Mouse (Mus musculus) lung, embryonic 16.5 days (tissue): ENCODE data around the gene Evi5l. TPM values are rescaled to one million over a fixed set of nuclear protein-coding genes. Genes with fewer than 3 reads are reported as not detected.
A peak's percentile ranks its signal among the peaks of the same experiment; 100 is the strongest.

Experiments used
- ATAC-seq: fragments of 200-750 bp; cut with Nextera tagmentation; 2 replicates; pipeline ENCODE4 v1.8.0; 2017; ENCODE audit warnings: low read depth, mild to moderate bottlenecking, moderate library complexity
- H3K27ac ChIP-seq: fragments of 300-500 bp; sonication (generic); 2 replicates; pipeline ENCODE4 v1.5.1; 2014; ENCODE audit warnings: mild to moderate bottlenecking, control low read depth, low read length
- H3K27me3 ChIP-seq: fragments of 300-500 bp; sonication (generic); 2 replicates; pipeline ENCODE4 v1.6.1; 2014; ENCODE audit warnings: low read depth, low read length, mixed read lengths; ENCODE audit not compliant: control insufficient read depth, insufficient read depth
- H3K36me3 ChIP-seq: fragments of 300-500 bp; sonication (generic); 2 replicates; pipeline ENCODE4 v1.6.1; 2014; ENCODE audit warnings: low read length; ENCODE audit not compliant: control insufficient read depth, insufficient read depth
- H3K4me1 ChIP-seq: fragments of 300-500 bp; sonication (generic); replicated peaks from 2 replicates; pipeline ENCODE4 v1.6.1; 2014; ENCODE audit warnings: low read length, mixed read lengths; ENCODE audit not compliant: control insufficient read depth, insufficient read depth
- H3K4me2 ChIP-seq: fragments of 300-500 bp; sonication (generic); 2 replicates; pipeline ENCODE4 v1.6.1; 2014; ENCODE audit warnings: low read depth, low read length, control low read depth
- H3K4me3 ChIP-seq: fragments of 300-500 bp; sonication (generic); 2 replicates; pipeline ENCODE4 v1.5.1; 2014; ENCODE audit warnings: mild to moderate bottlenecking, low read length, control low read depth
- H3K9ac ChIP-seq: fragments of 300-500 bp; sonication (generic); 2 replicates; pipeline ENCODE4 v1.6.1; 2014; ENCODE audit warnings: low read length, control low read depth
- H3K9me3 ChIP-seq: fragments of 300-500 bp; sonication (generic); 2 replicates; pipeline ENCODE4 v1.6.1; 2016; ENCODE audit warnings: low read length; ENCODE audit not compliant: control insufficient read depth
- WGBS: fragments of 180-500 bp; shearing (Covaris S2); extraction: QIAGEN DNeasy Blood & Tissue Kit; methylation state at CpG from one replicate; pipeline ENCODE4 v1.1.7; 2014; 5-methylcytosine and 5-hydroxymethylcytosine counted together
- polyA plus RNA-seq: library from polyadenylated mRNA; unstranded; fragments of >200 nt; fragmentation: Nextera tagmentation; extraction: Ambion mirVana; gene quantifications from 2 replicates; pipeline ENCODE4 v1.2.1, GENCODE M21; 2015

Gene Evi5l
- 24.1 and 24.5 TPM in 2 replicates for polyA plus RNA-seq

DNA sequence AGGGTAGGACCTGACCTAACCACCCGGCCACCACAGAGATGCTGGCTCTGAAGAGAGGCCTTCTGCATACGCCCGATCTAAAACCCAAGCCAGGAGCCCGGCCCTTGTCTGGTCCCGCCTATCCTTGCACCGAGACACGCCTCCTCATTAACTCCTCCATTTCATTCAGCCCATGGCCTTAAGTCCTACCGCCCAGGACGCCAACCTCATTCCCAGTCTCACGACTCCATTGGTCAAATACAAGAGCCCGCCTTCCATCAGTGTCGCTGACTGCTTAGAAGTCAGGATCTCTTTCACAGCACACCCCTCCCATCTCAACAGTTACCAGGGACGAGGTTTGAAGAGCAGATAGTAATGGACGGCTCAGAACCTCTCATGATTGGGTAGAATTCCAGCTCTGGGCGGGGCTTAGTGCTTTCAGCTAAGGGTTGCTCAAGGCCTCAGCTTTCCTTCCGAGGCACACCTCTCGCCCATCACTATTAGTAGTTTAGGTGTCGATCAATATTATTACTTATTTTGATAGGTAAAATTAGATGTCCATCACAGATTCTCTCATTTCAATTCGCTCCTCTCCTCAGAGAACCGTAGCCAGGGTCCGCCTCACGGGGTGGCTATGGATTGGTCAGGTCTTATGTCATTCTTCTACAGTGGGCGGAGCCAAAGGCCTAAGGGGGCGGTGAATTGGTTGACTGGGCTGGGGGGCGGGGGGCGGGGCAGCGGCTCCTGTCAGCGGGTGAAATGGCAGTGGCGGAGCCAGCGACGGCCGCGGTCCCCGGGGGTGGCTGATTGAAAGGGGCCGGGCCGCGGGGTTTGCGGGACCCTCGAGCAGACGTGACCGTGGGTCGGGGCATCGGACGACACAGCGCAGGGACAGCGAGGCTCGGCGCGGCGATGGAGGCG lies at the start of gene Evi5l:
Gene Evi5l, plus strand, starts transcription at position 716 of the 900 bp plus-strand sequence.
- peaks cover 8% of the 10 kb centered on the region; the same call in 1 of the 2 replicates for H3K4me1 ChIP-seq
- peak within 1 kb of the TSS; percentile 82 for H3K4me2 ChIP-seq
- H3K36me3 ChIP-seq, result no peaks in the 10 kb centered on the region
- 0 out of 2 replicates have a peak within 1 kb of the TSS, but pooled peaks have one; percentile 28 for H3K27ac ChIP-seq
- no peaks in the 10 kb centered on the region for H3K27me3 ChIP-seq
- H3K9me3 ChIP-seq, result no peaks in the 10 kb centered on the region
- H3K9ac ChIP-seq, result peak within 1 kb of the TSS; percentile 92
- WGBS, result 1% methylated on average over 43 of the region's 51 CpGs
- peak within 1 kb of the TSS; percentile 83 for H3K4me3 ChIP-seq
- ATAC-seq, result peak; percentile 98

DNA sequence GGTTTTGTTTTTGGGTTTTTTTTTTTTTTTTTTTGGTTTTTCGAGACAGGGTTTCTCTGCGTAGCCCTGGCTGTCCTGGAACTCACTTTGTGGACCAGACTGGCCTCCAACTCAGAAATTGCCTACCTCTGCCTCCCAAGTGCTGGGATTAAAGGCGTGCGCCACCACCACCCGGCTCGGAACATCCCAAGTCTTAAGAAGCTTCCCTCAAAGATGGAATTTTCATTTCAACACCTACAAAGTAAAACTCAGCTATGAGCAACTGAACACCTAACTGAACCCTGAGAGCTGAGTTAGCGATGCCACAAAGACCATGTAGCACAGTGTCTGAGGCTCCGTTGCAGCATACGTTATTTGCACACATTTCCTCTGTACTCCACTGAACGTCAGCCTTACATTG lies 32.6 kb upstream of the Evi5l start, which contains the start of gene Cd209g:
Gene Cd209g, plus strand, starts transcription at position 301 of the 400 bp plus-strand sequence.
- no peak within 1 kb of the TSS for H3K27ac ChIP-seq
- WGBS, result 91% methylated on average over 10 of the region's 10 CpGs

DNA sequence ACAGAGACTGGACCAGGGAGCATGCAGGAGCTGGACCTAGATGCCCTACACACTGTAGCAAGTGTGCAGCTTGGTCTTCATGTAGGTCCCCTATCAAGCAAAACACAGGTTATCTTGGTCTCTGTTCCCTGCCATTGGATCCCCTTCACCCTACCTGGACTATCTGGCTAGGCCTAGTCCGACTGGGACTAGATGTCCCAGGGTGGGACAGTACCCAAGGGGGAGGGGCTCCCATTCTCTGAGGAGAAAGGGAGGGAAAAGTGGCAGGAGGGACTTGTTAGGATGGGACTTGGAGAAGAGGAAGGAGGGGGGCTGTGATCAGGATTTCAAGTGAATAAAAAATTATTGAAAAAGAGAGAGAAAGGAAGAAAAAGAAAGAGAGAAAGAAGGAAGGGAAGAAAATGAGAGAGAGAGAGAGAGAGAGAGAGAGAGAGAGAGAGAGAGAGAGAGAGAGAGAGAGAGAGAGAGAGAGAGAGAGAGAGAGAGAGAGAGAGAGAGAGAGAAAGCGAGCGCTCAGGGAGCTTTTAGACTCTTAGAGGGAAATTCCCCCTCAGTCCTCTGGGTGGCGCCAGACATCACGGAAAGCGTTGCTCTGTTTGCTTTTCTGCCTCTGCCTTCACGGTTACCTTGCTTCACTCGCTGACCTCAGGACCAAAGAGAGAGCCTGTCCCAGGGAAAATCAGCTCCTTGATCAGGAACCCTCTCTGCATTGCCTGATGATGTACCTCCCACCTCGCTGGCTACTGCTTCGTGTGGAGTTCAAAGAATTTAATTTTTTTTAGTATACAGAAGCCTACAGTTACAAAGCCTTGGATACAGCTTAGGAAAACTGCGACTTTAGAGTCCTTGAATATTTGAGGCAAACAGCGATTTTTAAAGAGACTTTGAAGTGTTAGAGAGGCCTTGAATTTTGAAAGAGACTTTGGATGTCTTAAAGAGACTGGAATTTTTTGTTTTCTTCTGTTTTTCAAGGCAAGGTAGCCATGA lies 26.4 kb upstream of the Evi5l start:
- peak; percentile 52; the same call in 1 of the 2 replicates for ATAC-seq
- Histone ChIP-seq H3K4me3 (no peak overlapping the region), H3K27me3 (no peaks in the 10 kb centered on the region), H3K4me1 (no peaks in the 10 kb centered on the region), H3K27ac (no peak overlapping the region), H3K9ac (no peak overlapping the region), H3K9me3 (no peaks in the 10 kb centered on the region), H3K4me2 (no peak overlapping the region), H3K36me3 (no peaks in the 10 kb centered on the region)
- 5% methylated on average over 12 of the region's 12 CpGs for WGBS

More for the DNA sequence above, 32.6 kb upstream of the Evi5l start, which contains the start of gene Cd209g:
- Histone ChIP-seq H3K9ac (no peak within 1 kb of the TSS), H3K4me1 (no peaks in the 10 kb centered on the region), H3K27me3 (no peaks in the 10 kb centered on the region), H3K4me3 (no peak within 1 kb of the TSS), H3K36me3 (no peaks in the 10 kb centered on the region), H3K9me3 (no peaks in the 10 kb centered on the region), H3K4me2 (no peak within 1 kb of the TSS)
- ATAC-seq, result no peak

DNA sequence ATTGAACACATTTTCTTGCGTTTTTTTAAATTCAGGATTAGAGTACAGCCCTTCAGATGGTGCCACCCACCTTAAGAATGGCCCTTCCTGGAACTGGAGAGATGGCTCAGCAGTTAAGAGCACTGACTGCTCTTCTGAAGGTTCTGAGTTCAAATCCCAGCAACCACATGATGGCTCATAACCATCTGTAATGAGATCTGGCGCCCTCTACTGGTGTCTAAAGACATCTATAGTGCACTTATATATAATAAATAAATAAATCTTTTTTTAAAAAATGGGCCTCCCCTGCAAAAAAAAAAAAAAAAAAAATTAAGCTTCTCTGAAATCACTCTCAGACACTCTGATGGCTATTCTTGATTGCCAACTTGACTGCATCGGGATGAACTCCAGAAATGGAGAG lies 24.6 kb upstream of the Evi5l start:
- H3K4me2 ChIP-seq, result no peak overlapping the region
- H3K36me3 ChIP-seq, result no peaks in the 10 kb centered on the region
- no peak overlapping the region for H3K4me3 ChIP-seq
- WGBS, result 61% methylated on average over 3 of the region's 3 CpGs
- H3K4me1 ChIP-seq, result no peaks in the 10 kb centered on the region
- no peak overlapping the region for H3K27ac ChIP-seq
- ATAC-seq, result no peak
- no peaks in the 10 kb centered on the region for H3K9me3 ChIP-seq
- no peaks in the 10 kb centered on the region for H3K27me3 ChIP-seq
- no peak overlapping the region for H3K9ac ChIP-seq

DNA sequence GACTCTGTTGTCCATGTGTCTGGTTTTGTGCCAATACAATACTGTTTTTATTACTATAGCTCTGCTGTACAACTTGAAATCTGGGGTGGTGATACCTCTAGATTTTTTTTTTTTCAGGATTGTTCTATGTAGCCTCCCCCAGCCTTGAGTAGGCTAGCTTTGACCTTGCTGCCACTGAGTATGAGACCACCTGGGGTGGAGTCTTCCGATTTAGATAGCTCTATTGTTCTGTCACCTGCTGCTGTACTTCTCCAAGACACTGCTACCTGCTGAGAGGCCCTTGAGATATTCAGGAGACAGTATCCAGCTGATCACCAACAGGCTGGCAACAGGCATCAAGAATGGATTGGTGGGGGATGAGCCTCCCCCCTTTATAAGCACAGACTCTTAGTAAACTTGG lies 19.1 kb upstream of the Evi5l start:
- Histone ChIP-seq H3K27ac (no peak overlapping the region), H3K36me3 (no peaks in the 10 kb centered on the region), H3K4me2 (no peak overlapping the region), H3K9ac (no peak overlapping the region), H3K4me1 (no peaks in the 10 kb centered on the region), H3K4me3 (no peak overlapping the region), H3K9me3 (no peaks in the 10 kb centered on the region; the same call in 1 of the 2 replicates), H3K27me3 (no peaks in the 10 kb centered on the region)
- WGBS, result 27% methylated on average over 1 of the region's 1 CpGs
- ATAC-seq, result no peak

DNA sequence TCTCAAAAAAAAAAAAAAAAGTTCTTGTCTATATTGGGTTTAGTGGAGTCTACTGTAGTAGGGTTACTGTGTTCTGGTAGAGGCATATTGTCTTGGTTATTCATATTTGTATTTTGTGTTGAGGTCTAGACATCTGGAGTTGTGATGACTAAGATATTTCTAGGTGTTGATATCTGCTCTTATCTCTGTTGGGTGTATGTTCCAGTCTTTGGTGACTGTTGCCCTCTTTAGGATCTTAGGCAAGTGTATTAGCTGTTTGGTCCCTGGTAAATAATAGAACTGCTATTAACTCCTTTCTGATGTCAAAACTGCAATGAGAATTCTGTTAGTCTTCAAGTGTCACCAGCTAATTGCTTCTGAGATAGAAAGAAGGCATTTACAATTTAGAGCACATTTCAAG lies 11.5 kb upstream of the Evi5l start:
- no peaks in the 10 kb centered on the region for H3K36me3 ChIP-seq
- no peak overlapping the region for H3K27ac ChIP-seq
- no peaks in the 10 kb centered on the region for H3K4me1 ChIP-seq
- H3K9ac ChIP-seq, result no peak overlapping the region
- no peak overlapping the region for H3K4me2 ChIP-seq
- no peak overlapping the region for H3K4me3 ChIP-seq
- H3K9me3 ChIP-seq, result no peaks in the 10 kb centered on the region; the same call in 1 of the 2 replicates
- H3K27me3 ChIP-seq, result no peaks in the 10 kb centered on the region
- no peak for ATAC-seq

DNA sequence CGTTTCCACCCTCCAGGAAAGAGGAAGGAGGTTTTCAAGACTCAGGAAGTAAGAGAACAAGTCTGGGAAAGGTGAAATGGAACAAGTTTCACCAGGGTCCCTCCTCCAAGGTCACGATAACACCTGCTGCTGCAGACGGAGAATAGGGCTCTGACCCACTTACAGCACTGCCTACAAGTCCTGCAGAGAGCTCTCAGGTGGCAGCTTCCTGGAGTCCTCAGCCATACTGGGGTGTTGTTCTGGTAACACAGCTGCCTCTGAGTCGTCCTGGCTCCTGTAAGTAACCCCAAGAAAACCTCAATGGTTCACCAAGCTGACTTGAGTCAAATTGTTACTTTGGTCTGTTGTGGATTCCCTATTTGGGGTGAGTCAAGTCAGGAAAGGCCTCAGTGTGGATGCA lies 3.6 kb upstream of the Evi5l start:
- Histone ChIP-seq H3K9me3 (no peaks in the 10 kb centered on the region), H3K4me2 (no peak overlapping the region), H3K27ac (no peak overlapping the region), H3K36me3 (no peaks in the 10 kb centered on the region), H3K4me3 (no peak overlapping the region), H3K9ac (no peak overlapping the region), H3K27me3 (no peaks in the 10 kb centered on the region), H3K4me1 (peaks cover 8% of the 10 kb centered on the region; the same call in 1 of the 2 replicates)
- 45% methylated on average over 4 of the region's 4 CpGs for WGBS
- no peak for ATAC-seq

DNA sequence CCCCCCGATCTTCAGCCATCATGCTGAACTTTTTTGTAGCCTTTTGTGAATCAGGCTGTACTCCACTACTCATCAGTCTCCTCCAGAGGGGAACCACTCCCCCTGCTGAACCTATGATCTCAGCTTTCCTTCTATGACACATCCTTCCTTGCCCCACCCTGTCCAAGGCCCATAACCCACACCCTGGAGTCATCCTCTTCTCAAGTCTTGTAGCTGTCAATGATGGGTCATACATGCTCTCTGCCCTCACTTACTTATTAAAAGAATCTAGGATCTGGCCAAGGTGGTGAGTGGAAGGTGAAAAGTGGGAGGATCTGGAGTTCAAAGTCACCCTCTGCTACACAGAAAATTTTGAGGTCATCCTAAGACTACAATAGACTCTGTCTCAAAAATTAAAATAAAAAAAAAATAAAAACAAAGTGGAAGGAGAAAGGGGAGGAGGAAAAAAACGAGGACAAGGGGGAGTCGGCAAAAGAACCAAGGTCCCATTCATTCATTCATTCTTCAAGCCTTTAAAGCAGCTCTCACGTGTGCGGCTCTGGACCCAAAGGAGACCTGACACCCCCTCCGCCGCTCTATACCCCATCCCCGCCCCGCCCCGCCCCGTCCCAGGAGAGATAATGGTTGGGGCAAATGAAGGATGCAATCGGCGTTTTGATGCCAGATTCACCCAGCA lies 1.1 kb upstream of the Evi5l start:
- H3K9ac ChIP-seq, result peak overlapping the region; percentile 67
- WGBS, result under 1% methylated on average over 12 of the region's 13 CpGs

More for the DNA sequence above, 1.1 kb upstream of the Evi5l start:
- Histone ChIP-seq H3K4me2 (peak overlapping the region; percentile 66), H3K4me1 (peaks cover 8% of the 10 kb centered on the region; the same call in 1 of the 2 replicates), H3K9me3 (no peaks in the 10 kb centered on the region), H3K36me3 (no peaks in the 10 kb centered on the region), H3K27ac (0 out of 2 replicates have a peak overlapping the region, but pooled peaks have one; percentile 28), H3K4me3 (peak overlapping the region; percentile 83), H3K27me3 (no peaks in the 10 kb centered on the region)
- no peak for ATAC-seq
